Mouse (Mus musculus): ENCODE measurements at regions not wholly inside any gene's neighbourhood (a gene's known extent, or its start where the extent isn't known, plus 50 kb on each side); places are given as distances from the start of the nearest gene placed in this dataset.

- in situ Hi-C loops (cut with MboI, MseI), result no loop called here
Measured at GRCm38 (mm10) chr5:119563510-119564351, 106.7 kb upstream of the Tbx3 start.

GRCm38 (mm10) chr5:119567639-119568038 is 102.8 kb upstream of the Tbx3 start:
- in situ Hi-C loops (cut with MboI, MseI), result no loop called here

- in situ Hi-C loops (cut with MboI, MseI), result loop anchor here in 1 of 2 experiments (10.0 kb wide), 1 partner anchor 1345 kb away; no protein-coding TSS in a partner anchor
Measured at GRCm38 (mm10) chr5:119570054-119570453, 100.4 kb upstream of the Tbx3 start.

- in situ Hi-C loops (cut with MboI, MseI), result loop anchor here in 1 of 2 experiments (10.0 kb wide), 1 partner anchor 1347 kb away; no protein-coding TSS in a partner anchor
Measured at GRCm38 (mm10) chr5:119571644-119572043, 98.8 kb upstream of the Tbx3 start.

DNA sequence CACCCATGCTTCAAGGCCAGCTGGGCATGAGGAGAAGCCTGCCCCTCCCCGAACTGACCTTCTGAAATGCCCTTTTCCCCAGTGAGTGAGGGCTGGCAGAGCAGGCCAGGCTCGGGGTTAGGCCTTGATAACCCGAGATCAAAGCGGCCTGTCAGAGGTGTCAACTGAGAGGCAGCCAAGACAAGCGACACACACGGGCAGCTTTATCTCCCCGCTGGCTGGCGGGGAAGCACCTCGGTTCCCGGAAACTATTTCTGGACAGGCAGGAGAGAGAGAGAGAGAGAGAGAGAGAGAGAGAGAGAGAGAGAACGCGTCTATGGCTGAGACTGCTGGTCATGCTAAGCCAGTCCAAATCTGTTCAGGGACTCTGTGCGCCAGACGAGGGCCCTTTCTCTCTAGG is 95.3 kb upstream of the Tbx3 start:
- in situ Hi-C loops (cut with MboI, MseI), result loop anchor here in 1 of 2 experiments (10.0 kb wide), 1 partner anchor 1350 kb away; no protein-coding TSS in a partner anchor

- in situ Hi-C loops (cut with MboI, MseI), result loop anchor here in 1 of 2 experiments (10.0 kb wide), 1 partner anchor 1354 kb away; no protein-coding TSS in a partner anchor
Measured at GRCm38 (mm10) chr5:119579288-119579687, 91.2 kb upstream of the Tbx3 start.

- in situ Hi-C loops (cut with MboI, MseI), result loop anchor here in 1 of 2 experiments (10.0 kb wide), 1 partner anchor 1355 kb away; no protein-coding TSS in a partner anchor
Measured at GRCm38 (mm10) chr5:119579806-119580205, 90.7 kb upstream of the Tbx3 start.

DNA sequence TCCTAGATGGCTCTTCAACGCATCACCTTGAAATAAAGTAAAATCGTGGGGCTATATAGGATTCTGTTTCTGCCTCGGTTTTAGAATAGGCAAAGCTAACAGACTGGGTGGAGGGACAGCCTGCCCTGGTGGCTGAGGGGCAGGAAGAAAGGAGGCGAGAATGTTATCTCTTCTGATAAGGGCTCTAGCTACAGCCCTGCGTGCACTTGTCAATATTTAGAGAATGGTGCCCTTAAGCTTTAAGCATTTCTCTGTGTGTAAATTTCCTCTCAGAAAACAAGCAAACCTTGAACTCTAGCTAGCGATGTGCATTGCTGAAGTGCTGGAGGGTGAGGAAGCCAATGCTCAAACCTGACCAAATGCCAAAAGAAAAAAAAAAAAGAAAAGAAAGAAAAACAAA is 90.1 kb upstream of the Tbx3 start:
- in situ Hi-C loops (cut with MboI, MseI), result no loop called here

GRCm38 (mm10) chr5:119580798-119581197 is 89.7 kb upstream of the Tbx3 start:
- in situ Hi-C loops (cut with MboI, MseI), result no loop called here

- in situ Hi-C loops (cut with MboI, MseI), result no loop called here
Measured at GRCm38 (mm10) chr5:119584389-119584788, 86.1 kb upstream of the Tbx3 start.

DNA sequence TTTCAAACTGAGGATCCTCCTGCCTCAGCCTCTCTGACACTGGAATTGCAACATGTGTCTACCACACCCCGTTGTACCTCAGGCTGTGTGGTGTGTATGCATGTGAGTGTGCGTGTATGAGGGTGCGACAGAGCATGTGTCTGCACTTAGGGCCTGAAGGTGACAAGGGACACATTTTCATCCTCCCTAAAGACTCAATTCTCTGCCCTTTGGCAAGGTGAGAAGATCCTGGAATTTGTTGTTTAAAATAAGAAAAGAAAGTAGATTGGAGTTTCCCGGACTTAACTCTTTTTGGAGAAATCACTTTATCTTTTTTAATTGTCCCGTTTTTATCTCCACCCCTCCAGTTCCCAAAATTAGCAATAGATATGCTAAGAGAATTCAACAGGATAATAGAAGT is 85.6 kb upstream of the Tbx3 start:
- in situ Hi-C loops (cut with MboI, MseI), result no loop called here

- in situ Hi-C loops (cut with MboI, MseI), result no loop called here
Measured at GRCm38 (mm10) chr5:119586391-119587058, 83.9 kb upstream of the Tbx3 start.

DNA sequence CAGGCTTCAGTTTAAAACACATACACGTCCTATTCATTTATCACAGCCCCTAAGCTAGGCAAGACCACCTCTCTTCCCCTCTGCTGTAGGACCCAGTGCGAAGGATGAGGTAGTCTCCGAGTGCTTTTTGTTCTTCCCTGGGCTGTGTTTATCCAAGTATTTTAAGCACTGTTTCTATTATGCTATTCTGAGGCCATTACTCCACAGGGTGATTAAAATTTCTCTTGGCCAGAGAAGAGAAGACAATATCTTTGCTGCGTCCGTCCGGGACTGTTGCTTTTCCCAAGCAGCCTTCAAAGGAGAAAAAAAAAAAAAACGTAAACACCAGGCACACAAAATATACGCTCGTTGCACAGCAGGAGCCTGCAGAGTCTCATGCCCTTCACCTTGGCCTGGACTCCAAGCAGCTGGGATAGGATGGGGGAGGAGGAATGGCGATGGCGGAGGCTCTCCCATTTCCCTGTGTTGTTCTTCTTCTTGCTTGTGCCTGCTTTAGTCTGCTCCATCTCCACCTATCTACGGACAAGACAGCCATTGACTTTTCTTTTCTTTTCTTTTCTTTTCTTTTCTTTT is 83.1 kb upstream of the Tbx3 start:
- in situ Hi-C loops (cut with MboI, MseI), result no loop called here

- in situ Hi-C loops (cut with MboI, MseI), result no loop called here
Measured at GRCm38 (mm10) chr5:119588340-119589272, 81.9 kb upstream of the Tbx3 start.

DNA sequence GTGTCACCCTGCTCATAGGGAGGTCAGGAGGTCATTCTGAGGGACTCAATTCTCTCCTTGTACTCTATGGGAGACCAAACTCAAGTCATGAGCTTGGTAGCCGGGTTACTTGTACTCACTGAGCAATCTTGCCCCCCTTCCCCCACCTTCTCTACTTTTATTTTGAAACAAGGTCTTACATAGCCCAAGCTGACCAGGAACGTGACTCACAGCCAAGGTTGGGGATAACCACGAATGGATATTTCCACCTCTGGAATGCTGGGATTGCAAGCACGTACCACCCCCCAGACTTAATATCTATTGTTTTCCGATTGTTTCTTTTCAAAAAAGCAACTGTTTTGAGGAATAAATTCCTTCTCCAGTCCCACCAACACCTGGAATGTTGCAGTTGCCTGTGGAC is 79.2 kb upstream of the Tbx3 start:
- in situ Hi-C loops (cut with MboI, MseI), result loop anchor here in 1 of 2 experiments (10.0 kb wide), 1 partner anchor 1564 kb away; no protein-coding TSS in a partner anchor

DNA sequence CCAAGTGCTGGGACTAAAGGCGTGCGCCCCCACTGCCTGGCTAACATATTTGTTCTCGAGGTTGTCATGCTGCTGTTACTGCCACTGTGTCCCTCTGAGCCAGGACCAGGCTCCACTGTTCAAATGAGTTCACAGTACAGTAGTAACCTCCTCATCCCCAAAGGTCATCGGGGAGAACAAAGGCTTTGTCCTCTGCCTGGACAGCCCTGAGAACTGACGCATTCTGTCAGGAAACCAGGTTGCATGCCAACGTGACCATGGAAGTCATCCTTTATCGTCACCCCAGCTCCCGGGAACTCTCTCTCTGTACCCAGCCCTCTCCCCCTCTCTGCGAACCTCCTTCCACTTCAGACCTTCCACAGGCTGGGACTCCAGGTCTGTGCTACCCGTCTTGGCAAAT is 77.6 kb upstream of the Tbx3 start:
- in situ Hi-C loops (cut with MboI, MseI), result loop anchor here in 1 of 2 experiments (10.0 kb wide), 1 partner anchor 1562 kb away; no protein-coding TSS in a partner anchor

GRCm38 (mm10) chr5:119594541-119594940 is 75.9 kb upstream of the Tbx3 start:
- in situ Hi-C loops (cut with MboI, MseI), result loop anchor here in 1 of 2 experiments (10.0 kb wide), 1 partner anchor 1560 kb away; no protein-coding TSS in a partner anchor

DNA sequence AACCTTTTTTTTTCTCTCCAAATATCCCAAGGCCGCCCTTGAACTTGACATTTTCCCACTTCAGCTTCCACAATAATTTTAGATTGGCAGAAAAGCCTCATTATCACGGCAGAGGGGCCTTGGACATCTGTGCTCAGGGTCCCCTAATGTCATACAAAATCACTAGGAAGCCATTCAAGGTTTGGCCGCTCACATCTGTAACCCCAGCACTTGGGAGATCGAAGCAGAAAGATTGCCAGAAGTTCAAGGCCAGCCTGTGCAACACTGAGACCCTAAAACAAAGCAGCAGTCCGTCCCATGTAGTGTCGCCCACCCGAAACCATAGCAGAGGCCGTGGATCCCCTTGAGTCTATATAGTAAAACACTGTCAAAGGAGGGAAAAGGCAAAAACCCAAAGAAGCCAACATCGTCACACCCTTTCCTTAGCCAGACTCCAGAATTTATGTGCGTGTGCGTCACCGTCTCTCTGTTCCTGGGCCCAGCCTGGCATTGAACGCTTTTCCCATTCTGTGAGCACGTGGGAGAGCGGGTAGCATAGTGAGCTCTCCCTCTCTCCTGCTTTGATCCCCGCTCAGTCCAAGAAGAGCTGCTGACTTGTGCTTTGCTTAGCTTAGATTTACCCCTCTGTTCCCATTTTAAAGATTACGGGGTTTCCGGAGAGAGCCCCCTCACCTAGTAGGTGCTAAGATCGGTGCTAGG is 74.0 kb upstream of the Tbx3 start:
- in situ Hi-C loops (cut with MboI, MseI), result loop anchor here in 1 of 2 experiments (10.0 kb wide), 1 partner anchor 1558 kb away; no protein-coding TSS in a partner anchor

- in situ Hi-C loops (cut with MboI, MseI), result loop anchor here in 1 of 2 experiments (10.0 kb wide), 1 partner anchor 1558 kb away; no protein-coding TSS in a partner anchor
Measured at GRCm38 (mm10) chr5:119596994-119597391, 73.5 kb upstream of the Tbx3 start.

GRCm38 (mm10) chr5:119597530-119597929 is 72.9 kb upstream of the Tbx3 start:
- in situ Hi-C loops (cut with MboI, MseI), result loop anchor here in 1 of 2 experiments (10.0 kb wide), 1 partner anchor 1557 kb away; no protein-coding TSS in a partner anchor
